Mouse (Mus musculus): ENCODE measurements around the gene Prdm12. TPM values are rescaled to one million over a fixed set of nuclear protein-coding genes. Genes with fewer than 3 reads are reported as not detected.
A peak's percentile ranks its signal among the peaks of the same experiment; 100 is the strongest.
"Not testable (repeated sequence)": the region's sequence is repeated elsewhere in the genome, so short reads cannot be mapped to it uniquely, and the experiment has no call there.

Gene Prdm12
- polyA plus RNA-seq, 1 experiment from 2014 or later: 4.0 TPM

DNA sequence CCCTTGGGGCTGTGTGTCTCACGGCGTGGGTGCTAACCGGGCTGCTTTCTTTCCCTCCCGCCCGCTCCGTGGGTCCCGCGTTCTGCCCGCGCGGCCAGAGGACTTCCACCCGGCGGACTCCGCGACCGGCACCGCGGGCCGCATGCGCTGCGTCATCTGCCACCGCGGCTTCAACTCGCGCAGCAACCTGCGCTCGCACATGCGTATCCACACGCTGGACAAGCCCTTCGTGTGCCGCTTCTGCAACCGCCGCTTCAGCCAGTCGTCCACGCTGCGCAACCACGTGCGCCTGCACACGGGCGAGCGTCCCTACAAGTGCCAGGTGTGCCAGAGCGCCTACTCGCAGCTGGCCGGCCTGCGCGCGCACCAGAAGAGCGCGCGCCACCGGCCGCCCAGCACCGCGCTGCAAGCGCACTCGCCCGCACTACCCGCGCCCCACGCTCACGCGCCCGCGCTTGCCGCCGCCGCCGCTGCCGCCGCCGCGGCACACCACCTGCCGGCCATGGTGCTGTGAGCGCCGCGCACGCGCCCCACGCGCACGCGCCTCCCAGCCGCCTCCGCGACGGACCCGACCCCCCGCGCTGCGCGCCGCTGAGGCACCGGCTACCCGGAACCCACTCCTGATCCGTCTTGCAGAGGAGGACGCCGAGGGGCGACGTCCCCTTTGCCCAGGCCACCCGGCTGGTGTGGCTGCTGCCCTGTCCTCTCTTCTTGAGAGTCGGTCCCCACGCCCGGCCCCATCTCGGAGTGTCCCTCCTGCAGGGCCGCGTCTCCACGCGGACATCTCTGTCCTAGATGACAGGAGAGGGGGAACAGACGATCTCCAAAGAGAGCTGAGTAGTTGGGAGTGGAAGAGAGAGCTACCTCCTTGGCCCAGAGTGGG lies 14.4 kb downstream of the Prdm12 start:
- 1% methylated on average over 98 of the region's 109 CpGs for WGBS
- Histone ChIP-seq H3K36me3 (no peaks in the 10 kb centered on the region), H3K4me2 (peak overlapping the region; percentile 88), H3K4me3 (peak overlapping the region; percentile 54), H3K4me1 (replicated peaks) (peaks cover 17% of the 10 kb centered on the region), H3K9me3 (peaks cover 3% of the 10 kb centered on the region), H3K27me3 (peaks cover 99% of the 10 kb centered on the region), H3K9ac (peak overlapping the region; percentile 72), H3K27ac (peak overlapping the region; percentile 48; the same call in 1 of the 2 replicates)
- peak; percentile 84 for ATAC-seq (ENCODE audit: low FRiP score)

- Histone ChIP-seq H3K36me3 (no peaks in the 10 kb centered on the region), H3K4me2 (peak overlapping the region; percentile 88), H3K9me3 (peaks cover 4% of the 10 kb centered on the region), H3K9ac (peak overlapping the region; percentile 72), H3K4me3 (peak overlapping the region; percentile 54), H3K27ac (0 out of 2 replicates have a peak overlapping the region, but pooled peaks have one; percentile 48), H3K4me1 (replicated peaks) (peaks cover 17% of the 10 kb centered on the region), H3K27me3 (peaks cover 99% of the 10 kb centered on the region)
- WGBS: 5% methylated on average over 22 of the region's 22 CpGs
- ATAC-seq (ENCODE audit: low FRiP score): no peak; the same call in 1 of the 2 replicates
Measured at GRCm38 (mm10) chr2:31654854-31655559, 15.2 kb downstream of the Prdm12 start.

DNA sequence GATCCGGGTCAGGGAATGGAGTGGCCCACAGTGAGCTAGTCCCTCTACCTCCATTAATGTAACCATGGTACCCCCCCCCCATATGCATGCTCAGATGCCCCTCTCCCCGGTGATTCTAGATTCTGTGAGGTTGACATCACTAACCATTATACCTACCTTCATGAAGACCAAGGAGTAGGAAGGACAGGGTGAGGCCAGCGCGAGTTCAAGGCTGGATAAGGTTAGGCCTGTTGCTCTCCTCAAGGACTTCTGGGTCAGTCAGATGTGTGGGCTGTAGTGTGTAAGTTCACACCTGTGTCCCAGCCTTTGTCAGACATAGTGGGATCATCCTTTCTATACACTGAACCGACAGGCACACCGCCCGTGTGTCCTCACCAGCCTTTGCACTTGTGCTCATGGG lies 16.5 kb downstream of the Prdm12 start:
- peaks cover 4% of the 10 kb centered on the region for H3K9me3 ChIP-seq
- no peak overlapping the region for H3K9ac ChIP-seq
- H3K27ac ChIP-seq: no peak overlapping the region
- ATAC-seq (ENCODE audit: low FRiP score): no peak
- 88% methylated on average over 7 of the region's 7 CpGs for WGBS
- no peak overlapping the region for H3K4me3 ChIP-seq
- H3K36me3 ChIP-seq: no peaks in the 10 kb centered on the region
- peaks cover 99% of the 10 kb centered on the region for H3K27me3 ChIP-seq
- no peak overlapping the region for H3K4me2 ChIP-seq
- peaks cover 17% of the 10 kb centered on the region for H3K4me1 ChIP-seq (replicated peaks)

DNA sequence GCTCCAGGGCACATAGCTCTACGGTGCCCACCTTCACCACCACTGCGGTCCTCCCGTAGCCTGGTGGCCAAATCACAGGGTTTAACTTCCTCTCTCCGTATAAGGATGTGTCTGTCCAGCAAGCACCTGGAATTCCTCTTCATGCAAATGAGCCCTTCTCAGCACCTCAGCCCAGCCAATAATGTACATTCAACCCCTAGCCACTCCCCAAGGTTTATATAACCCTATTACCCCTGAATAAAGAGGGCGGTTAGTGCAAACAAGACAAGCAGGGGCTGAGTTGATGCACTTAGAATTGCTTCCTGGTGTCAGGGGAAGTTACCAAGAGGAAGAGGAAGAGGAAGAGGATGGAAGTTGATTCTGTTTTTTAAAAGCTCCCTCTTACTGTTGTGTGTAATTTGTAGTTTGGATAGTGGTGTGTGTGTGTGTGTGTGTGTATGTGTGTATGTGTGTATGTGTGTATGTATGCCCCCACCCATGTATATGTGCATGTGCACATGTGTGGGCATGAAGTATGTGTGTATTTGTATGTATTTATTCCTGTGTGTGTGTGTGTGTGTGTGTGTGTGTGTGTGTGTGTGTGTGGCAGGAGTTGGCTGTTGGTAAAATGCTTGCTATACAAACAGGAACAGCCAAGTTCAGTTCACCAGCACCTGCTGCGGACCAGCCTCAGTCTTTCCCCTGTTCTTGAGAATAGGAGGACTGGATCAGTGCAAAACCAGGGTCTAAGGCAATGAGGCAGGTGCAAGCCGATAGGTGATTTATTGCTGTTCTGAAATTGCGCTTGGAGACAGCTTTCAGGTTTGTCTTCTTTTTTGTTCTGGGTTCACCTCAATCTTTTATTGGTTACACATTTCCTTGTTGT lies 23.3 kb downstream of the Prdm12 start:
- H3K9ac ChIP-seq: no peak overlapping the region
- H3K36me3 ChIP-seq: no peaks in the 10 kb centered on the region
- H3K27ac ChIP-seq: no peak overlapping the region
- H3K4me2 ChIP-seq: no peak overlapping the region
- peaks cover 4% of the 10 kb centered on the region for H3K9me3 ChIP-seq
- 76% methylated on average over 8 of the region's 8 CpGs for WGBS
- peaks cover 98% of the 10 kb centered on the region for H3K27me3 ChIP-seq
- H3K4me1 ChIP-seq (replicated peaks): no peaks in the 10 kb centered on the region
- no peak overlapping the region for H3K4me3 ChIP-seq
- ATAC-seq (ENCODE audit: low FRiP score): no peak

DNA sequence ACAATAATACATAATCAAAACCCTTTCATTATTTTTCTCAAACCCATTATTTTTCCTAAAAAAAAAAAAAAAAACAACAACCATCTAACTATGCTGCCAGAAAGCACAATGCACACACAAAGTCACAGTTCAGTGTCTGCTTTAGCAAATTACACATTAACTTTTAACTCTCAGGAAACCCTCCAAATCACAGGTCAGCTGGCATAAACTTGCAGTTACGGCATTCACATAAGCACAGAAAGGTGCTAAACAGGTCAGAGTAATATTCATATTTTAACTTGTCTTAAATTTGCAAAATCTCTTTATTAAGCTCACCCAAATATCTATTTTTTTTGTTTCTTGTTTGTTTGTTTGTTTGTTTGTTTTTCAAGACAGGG lies 24.0 kb downstream of the Prdm12 start:
- H3K36me3 ChIP-seq: no peaks in the 10 kb centered on the region
- H3K4me3 ChIP-seq: no peak overlapping the region
- no peak overlapping the region for H3K9ac ChIP-seq
- ATAC-seq (ENCODE audit: low FRiP score): no peak
- peaks cover 92% of the 10 kb centered on the region for H3K27me3 ChIP-seq
- H3K9me3 ChIP-seq: peaks cover 4% of the 10 kb centered on the region
- WGBS: 97% methylated on average over 1 of the region's 1 CpGs
- H3K27ac ChIP-seq: no peak overlapping the region
- no peaks in the 10 kb centered on the region for H3K4me1 ChIP-seq (replicated peaks)
- no peak overlapping the region for H3K4me2 ChIP-seq

GRCm38 (mm10) chr2:31667332-31667731 lies 27.5 kb downstream of the Prdm12 start:
- H3K27ac ChIP-seq: no peak overlapping the region
- H3K27me3 ChIP-seq: peaks cover 63% of the 10 kb centered on the region
- H3K9me3 ChIP-seq: no peaks in the 10 kb centered on the region
- peaks cover 14% of the 10 kb centered on the region for H3K4me1 ChIP-seq (replicated peaks)
- no peak overlapping the region for H3K4me2 ChIP-seq
- 22% methylated on average over 4 of the region's 4 CpGs for WGBS
- no peak overlapping the region for H3K4me3 ChIP-seq
- no peak for ATAC-seq (ENCODE audit: low FRiP score)
- 0 out of 2 replicates have a peak, but pooled peaks cover under 1% of the 10 kb centered on the region for H3K36me3 ChIP-seq
- no peak overlapping the region; the same call in 1 of the 2 replicates for H3K9ac ChIP-seq

GRCm38 (mm10) chr2:31670551-31671035 lies 30.8 kb downstream of the Prdm12 start, which contains the start of gene Exosc2:
Gene Exosc2 (plus strand): TSS chr2:31670715.
- peak within 1 kb of the TSS; percentile 83 for H3K9ac ChIP-seq
- H3K9me3 ChIP-seq: no peaks in the 10 kb centered on the region
- H3K36me3 ChIP-seq: peaks cover 28% of the 10 kb centered on the region
- H3K27ac ChIP-seq: peak within 1 kb of the TSS; percentile 48; the same call in 1 of the 2 replicates
- peaks cover 32% of the 10 kb centered on the region for H3K27me3 ChIP-seq
- H3K4me3 ChIP-seq: peak within 1 kb of the TSS; percentile 77
- WGBS: under 1% methylated on average over 27 of the region's 27 CpGs
- peak; percentile 95 for ATAC-seq (ENCODE audit: low FRiP score)
- H3K4me2 ChIP-seq: peak within 1 kb of the TSS; percentile 84
- peaks cover 25% of the 10 kb centered on the region for H3K4me1 ChIP-seq (replicated peaks)

DNA sequence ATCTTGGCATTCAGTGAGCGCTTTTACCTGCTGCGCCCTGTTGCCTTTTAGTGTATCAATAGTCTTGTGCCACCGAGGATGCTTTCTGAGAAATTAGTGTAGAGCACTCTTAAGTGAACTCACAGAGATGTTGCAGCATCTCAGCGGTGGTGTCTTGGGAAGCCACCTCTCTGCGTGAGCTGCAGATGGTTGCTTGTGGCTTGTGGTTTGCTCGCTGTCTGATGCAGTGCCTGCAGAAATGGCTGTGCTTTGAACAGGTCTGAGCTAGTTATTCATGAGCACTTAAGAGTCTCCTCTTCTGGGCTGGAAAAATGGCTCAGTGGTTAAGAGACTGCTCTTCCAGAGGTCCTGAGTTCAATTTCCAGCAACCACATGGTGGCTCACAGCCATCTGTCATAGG lies 38.8 kb downstream of the Prdm12 start:
- Histone ChIP-seq H3K4me3 (no peak overlapping the region), H3K9me3 (no peaks in the 10 kb centered on the region), H3K27me3 (no peaks in the 10 kb centered on the region), H3K4me1 (replicated peaks) (no peaks in the 10 kb centered on the region), H3K36me3 (peaks cover 70% of the 10 kb centered on the region), H3K27ac (no peak overlapping the region), H3K9ac (no peak overlapping the region), H3K4me2 (no peak overlapping the region)
- WGBS: 92% methylated on average over 6 of the region's 6 CpGs
- no peak for ATAC-seq (ENCODE audit: low FRiP score)

GRCm38 (mm10) chr2:31681051-31681707 lies 41.3 kb downstream of the Prdm12 start:
- H3K9me3 ChIP-seq; H3K4me3 ChIP-seq; H3K27ac ChIP-seq; ATAC-seq (ENCODE audit: low FRiP score); H3K9ac ChIP-seq; H3K4me1 ChIP-seq (replicated peaks); H3K27me3 ChIP-seq; H3K4me2 ChIP-seq: not testable (repeated sequence)
- H3K36me3 ChIP-seq: peaks cover 45% of the 10 kb centered on the region
- 91% methylated on average over 15 of the region's 15 CpGs for WGBS

- Histone ChIP-seq H3K36me3 (peaks cover 39% of the 10 kb centered on the region), H3K4me3 (no peak overlapping the region), H3K9me3 (no peaks in the 10 kb centered on the region), H3K27me3 (no peaks in the 10 kb centered on the region), H3K9ac (no peak overlapping the region), H3K4me1 (replicated peaks) (no peaks in the 10 kb centered on the region), H3K4me2 (no peak overlapping the region), H3K27ac (no peak overlapping the region)
- no peak for ATAC-seq (ENCODE audit: low FRiP score)
- 86% methylated on average over 6 of the region's 6 CpGs for WGBS
Measured at GRCm38 (mm10) chr2:31681731-31682235, 41.9 kb downstream of the Prdm12 start.

GRCm38 (mm10) chr2:31683666-31684065 lies 43.8 kb downstream of the Prdm12 start:
- peaks cover 21% of the 10 kb centered on the region for H3K36me3 ChIP-seq
- H3K4me2 ChIP-seq: no peak overlapping the region
- H3K4me3 ChIP-seq: no peak overlapping the region
- H3K9me3 ChIP-seq: no peaks in the 10 kb centered on the region
- H3K27me3 ChIP-seq: no peaks in the 10 kb centered on the region
- H3K27ac ChIP-seq: no peak overlapping the region
- ATAC-seq (ENCODE audit: low FRiP score): no peak
- WGBS: 39% methylated on average over 2 of the region's 2 CpGs
- H3K9ac ChIP-seq: no peak overlapping the region
- H3K4me1 ChIP-seq (replicated peaks): peaks cover 4% of the 10 kb centered on the region; the same call in 1 of the 2 replicates

All from hindbrain, embryonic 13.5 days (tissue).